Mouse (Mus musculus) layer of hippocampus, postnatal 10 days (tissue): ENCODE measurements around the gene Asb5. TPM values are rescaled to one million over a fixed set of nuclear protein-coding genes. Genes with fewer than 3 reads are reported as not detected.
"Not testable (repeated sequence)": the region's sequence is repeated elsewhere in the genome, so short reads cannot be mapped to it uniquely, and the experiment has no call there.

Experiments used
- DNase-seq, 2 experiments: peaks; one replicate each; pipeline ENCODE4 v3.0.0; 2021; ENCODE audit warnings: low spot score in 2 of 2
- long read RNA-seq: library from polyadenylated mRNA; stranded (forward); transcript quantifications from one replicate; pipeline ENCODE4 v2.0.0, GENCODE M21; 2023
- total RNA-seq, 2 experiments: library from RNA; stranded (reverse); gene quantifications; 2 replicates each; pipeline ENCODE4 v1.2.3; 2021

Gene Asb5
- 1 to 10 TPM; 1.5 to 2.7 TPM for total RNA-seq
- long read RNA-seq, partial matches to known transcripts, result 0 of 4 reads
- long read RNA-seq, other reads (novel, unspliced or antisense), result 4 of 4 reads

- DNase-seq, result peak; percentile 94 to 97
These were observed at the start of gene Asb5, which contains the start of gene Spcs3 for GRCm38 (mm10) chr8:54529382-54530296. Gene Asb5, plus strand, starts transcription at chr8:54529580. Gene Spcs3, minus strand, starts transcription at chr8:54529998.

DNA sequence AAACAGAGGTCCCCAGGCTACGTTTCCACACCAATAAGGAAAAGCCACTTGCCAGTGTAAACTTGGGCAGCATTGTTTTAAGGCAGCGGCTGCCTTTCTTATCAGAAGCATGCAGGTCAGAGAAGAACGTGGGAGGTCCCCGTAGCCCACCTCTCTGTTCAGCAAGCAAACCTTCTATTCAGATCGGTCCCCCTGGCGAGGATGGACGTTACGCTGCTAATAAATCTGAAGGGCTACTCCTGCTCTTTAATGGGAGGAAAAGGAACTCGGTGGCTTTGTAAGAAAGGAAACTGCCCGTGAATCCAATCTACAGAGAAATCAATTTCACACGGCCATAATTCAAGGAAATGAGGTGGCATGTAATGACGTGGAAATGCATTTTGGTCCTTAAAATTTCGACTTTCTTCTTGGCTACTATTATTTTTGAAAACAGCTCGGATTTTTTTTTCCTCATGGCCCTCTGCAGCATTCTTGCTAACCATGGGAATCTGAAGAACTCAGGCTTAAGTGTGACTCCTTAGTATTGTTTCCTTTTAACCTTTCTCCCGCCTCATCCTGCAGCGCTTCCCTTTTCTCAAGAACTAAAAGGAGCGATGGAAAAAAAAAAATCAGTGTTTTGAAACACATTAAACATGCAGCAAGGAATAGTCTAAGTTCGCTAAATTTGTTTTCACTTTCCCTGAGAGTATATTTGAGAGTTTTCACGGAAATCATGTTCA, 42.7 kb upstream of the Asb5 start:
- no peak for DNase-seq

GRCm38 (mm10) chr8:54488437-54488836, 40.9 kb upstream of the Asb5 start:
- DNase-seq, result no peak

- peak; percentile 41 to 58 for DNase-seq
These were observed 38.2 kb upstream of the Asb5 start for GRCm38 (mm10) chr8:54491057-54491690.

GRCm38 (mm10) chr8:54491934-54492333, 37.4 kb upstream of the Asb5 start:
- DNase-seq, result no peak

GRCm38 (mm10) chr8:54493110-54493509, 36.3 kb upstream of the Asb5 start:
- peak; percentile 60 to 73 for DNase-seq

DNA sequence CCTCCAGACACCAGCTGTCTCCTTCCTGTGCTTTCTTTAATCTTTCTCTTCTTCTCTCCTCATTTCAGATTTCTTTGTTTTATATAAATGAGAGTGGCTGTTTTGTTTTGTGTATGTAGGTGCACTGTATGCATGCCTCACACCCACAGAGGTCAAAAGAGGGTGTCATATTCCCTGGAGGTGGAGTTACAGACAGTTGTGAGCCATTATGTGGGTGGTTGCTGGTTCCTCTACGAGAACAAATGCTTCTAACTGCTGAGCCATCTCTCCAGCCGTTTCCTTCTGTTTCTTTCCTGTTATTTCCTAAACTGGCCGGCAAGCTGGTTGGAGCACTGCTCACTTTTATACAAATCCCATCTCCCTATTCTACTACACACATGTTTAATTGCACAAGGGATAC, 35.5 kb upstream of the Asb5 start:
- no peak for DNase-seq

DNA sequence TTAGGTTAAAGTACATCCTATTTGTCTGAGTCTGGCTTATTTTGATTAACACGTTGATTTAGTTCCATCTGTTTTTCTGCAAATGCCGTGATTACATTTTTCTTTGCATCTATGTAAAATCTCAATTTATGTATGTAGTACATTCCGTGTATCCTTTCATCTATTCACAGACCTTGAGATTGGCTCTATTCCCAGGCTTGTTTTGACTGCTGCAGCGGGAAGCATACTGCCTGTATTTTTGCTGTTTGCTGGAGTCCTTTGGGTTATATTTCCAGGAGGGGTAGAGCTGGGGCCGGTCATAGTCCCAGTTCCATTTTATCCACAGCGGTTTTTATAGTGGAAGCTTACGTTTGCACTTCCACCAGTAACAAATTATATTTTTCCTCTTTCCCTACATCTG, 26.3 kb upstream of the Asb5 start:
- no peak for DNase-seq

GRCm38 (mm10) chr8:54505060-54505459, 24.3 kb upstream of the Asb5 start:
- no peak for DNase-seq

- DNase-seq, result peak; percentile 89 to 90
These were observed 21.8 kb upstream of the Asb5 start for GRCm38 (mm10) chr8:54507428-54508095.

DNA sequence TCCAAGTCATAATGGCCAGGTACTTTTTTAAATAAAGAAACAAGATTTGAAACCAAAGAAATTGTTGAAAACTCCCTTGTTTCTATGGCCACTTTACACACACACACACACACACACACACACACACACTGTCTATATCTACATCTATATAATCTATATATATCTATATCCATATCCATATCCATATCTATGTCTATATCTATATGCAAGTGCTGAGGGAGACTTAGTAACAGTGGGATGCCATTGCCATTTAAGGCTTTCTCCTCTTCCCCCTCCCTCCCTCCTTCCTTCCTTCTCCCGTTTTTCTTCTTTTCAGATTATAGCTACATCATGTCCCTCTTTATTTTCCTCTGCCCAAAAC, 21.3 kb upstream of the Asb5 start:
- DNase-seq, result no peak

GRCm38 (mm10) chr8:54508814-54509213, 20.6 kb upstream of the Asb5 start:
- peak; percentile 17 to 34 for DNase-seq

- peak; percentile 40 to 52 for DNase-seq
These were observed 20.1 kb upstream of the Asb5 start for GRCm38 (mm10) chr8:54509221-54509721.

DNA sequence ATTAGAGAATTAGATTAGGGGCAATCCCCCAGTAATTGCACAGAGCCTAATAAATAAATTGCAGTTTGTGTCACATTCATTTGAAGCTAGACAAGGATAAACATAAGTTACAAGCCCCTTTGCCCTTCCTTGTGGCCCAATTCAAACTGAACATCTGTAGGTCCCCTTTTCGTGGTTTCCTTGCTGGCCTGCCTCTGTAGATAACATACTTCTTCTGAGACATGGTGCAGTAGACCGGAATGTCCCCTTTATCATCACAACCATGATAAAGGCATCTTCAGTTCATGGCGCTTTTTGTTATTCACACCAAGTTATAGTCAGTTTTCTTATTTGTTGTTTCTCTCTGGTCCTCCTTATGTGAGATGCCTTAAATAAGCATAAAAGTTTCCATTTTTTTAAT, 17.6 kb upstream of the Asb5 start:
- no peak for DNase-seq

DNA sequence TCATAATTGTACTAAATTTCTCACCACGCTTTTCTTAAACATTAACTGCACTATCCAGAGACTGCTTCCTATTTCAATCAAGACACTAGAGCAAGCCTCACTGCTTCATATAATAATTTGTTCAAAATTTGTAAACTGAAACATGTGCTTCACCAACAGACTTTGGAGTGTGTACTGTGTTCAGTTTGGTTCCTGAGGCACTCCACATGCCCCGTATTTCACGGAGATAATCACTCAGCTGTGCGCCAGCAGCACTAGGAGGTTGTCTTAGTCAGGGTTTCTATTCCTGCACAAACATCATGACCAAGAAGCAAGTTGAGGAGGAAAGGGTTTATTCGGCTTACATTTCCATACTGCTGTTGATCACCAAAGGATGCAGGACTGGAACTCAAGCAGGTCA, 17.2 kb upstream of the Asb5 start:
- not testable (repeated sequence) for DNase-seq

DNA sequence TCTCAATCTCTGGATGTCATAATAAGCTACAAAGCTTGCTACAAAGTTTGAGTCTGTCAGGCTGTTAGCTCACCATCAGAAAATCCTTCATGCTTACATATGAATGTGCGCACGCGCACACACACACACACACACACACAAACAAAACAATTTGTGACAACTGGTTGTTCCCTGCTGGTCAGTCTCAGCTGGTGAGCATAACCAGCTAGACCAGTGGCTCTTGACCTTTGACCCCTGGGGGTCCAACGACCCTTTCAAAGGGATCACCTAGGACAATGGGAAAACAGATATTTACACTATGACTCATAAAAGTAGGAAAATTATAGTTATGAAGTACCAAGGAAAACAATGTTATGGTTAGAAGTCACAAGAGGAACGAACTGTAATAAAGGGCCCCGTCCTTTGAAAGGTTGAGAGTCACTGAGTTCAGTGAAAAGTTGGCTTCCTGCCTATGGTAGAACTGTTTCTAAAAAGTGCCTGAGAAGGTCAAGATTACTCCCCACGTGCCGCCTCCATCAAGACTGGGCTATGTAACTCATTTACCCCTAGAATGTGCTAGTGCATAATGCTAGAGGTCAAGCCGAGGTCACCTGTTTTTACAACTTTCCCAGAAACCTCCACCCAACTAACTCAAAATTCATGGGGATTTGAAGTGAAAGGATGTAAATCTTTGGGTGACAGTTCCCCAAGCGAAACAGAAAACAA, 10.5 kb upstream of the Asb5 start:
- DNase-seq, result no peak

GRCm38 (mm10) chr8:54520516-54520915, 8.9 kb upstream of the Asb5 start:
- no peak for DNase-seq

- DNase-seq, result no peak
These were observed 3.8 kb upstream of the Asb5 start for GRCm38 (mm10) chr8:54525606-54526005.

- DNase-seq, result no peak
These were observed 2.7 kb upstream of the Asb5 start for GRCm38 (mm10) chr8:54526700-54527099.

GRCm38 (mm10) chr8:54528571-54528970, 809 bp upstream of the Asb5 start:
- no peak for DNase-seq
